Mouse (Mus musculus): Measurements from ENCODE around the gene Git1. TPM values are rescaled to one million over a fixed set of nuclear protein-coding genes. Genes with fewer than 3 reads are reported as not detected.

The Git1 gene
- 0.40 TPM for polyA plus RNA-seq (2014; fragmentation: Illumina TruSeq; extraction: RNeasy Lipid Tissue Mini Kit (QIAGEN cat#74804); ENCODE audit: low read depth, low replicate concordance)

GRCm38 (mm10) chr11:77493512-77494343 is at the start of gene Git1:
Git1 (plus strand) TSS chr11:77493562.

DNA sequence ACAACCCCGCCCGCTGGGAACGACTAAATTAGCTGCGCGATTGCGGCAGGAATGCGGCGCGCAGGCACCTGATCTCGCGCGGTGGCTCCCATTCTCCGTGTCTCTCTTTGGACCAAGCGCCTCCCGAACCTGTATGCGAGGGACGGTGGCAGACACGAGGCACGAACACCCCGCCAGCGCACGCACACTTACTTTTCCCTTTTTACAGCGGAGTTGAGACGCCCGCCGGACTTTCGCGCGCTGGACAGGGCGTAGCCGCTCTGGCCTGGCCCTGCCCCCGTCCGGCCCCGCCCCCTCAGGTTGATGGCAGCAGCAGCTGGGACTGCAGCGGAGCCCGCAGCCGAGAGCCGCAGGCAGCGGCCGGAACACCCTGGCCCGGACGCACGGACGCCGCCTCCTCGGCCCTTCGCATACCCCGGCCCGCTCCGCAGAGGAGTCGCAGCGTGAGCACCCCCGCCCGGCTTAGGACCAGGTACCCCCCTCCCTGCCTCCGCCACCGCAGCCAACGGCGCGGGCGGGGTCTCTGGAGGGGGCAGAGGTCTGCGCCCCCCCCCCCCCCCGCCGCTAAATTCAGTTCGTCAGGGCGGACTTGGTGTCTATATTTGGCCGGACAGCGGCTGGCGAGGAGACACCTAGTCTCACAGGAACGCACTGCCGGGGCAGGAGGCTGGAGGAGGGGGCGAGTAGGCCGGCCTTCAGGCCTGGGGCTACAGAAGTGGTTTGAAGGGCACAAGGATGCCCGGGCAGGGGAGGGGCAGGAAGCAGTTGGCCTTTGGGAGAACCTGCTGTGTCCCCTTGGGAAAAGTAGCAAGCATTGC is 30.9 kb upstream of the Git1 start, which contains the start of gene Coro6:
Gene Coro6, plus strand, starts transcription at position 129 of the 818 bp plus-strand sequence.

DNA sequence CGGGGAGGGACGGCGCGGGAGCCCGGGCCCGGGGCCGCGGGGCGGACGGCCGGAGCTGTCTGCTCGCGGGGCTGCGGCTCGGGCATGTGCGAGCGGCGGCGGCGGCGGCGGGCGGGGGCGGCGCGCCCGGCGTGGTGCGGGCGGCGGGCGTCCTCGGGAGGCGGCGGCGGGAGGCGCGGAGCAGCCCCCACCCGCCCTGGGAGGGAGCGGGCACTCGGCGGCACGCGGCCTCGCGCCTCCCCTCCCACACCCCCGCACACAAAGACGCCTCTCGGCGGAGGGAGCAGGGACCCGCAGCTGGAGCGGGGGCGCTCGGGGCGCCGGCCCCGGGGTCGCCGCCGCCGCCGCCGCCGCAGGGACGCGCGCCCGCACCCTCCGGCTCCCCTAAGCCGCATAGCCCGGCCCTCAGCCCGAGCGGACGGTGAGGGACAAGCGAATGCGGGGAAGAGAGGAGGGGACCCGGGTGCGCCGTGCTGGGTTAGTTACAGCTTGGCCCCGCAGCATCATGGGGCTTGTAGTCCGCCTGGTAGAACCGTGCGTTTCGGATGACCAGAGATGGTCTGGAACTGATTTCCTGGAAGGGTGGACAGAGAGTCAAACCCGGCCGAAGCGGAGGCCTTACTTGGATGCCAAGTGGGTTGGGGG is 3.6 kb upstream of the Git1 start, which contains the start of gene Ankrd13b:
Gene Ankrd13b, minus strand, starts transcription at position 88 of the 645 bp plus-strand sequence.

GRCm38 (mm10) chr11:77514832-77515636 is 21.7 kb downstream of the Git1 start, which contains the start of gene Abhd15:
Abhd15 (plus strand) TSS chr11:77515121.

DNA sequence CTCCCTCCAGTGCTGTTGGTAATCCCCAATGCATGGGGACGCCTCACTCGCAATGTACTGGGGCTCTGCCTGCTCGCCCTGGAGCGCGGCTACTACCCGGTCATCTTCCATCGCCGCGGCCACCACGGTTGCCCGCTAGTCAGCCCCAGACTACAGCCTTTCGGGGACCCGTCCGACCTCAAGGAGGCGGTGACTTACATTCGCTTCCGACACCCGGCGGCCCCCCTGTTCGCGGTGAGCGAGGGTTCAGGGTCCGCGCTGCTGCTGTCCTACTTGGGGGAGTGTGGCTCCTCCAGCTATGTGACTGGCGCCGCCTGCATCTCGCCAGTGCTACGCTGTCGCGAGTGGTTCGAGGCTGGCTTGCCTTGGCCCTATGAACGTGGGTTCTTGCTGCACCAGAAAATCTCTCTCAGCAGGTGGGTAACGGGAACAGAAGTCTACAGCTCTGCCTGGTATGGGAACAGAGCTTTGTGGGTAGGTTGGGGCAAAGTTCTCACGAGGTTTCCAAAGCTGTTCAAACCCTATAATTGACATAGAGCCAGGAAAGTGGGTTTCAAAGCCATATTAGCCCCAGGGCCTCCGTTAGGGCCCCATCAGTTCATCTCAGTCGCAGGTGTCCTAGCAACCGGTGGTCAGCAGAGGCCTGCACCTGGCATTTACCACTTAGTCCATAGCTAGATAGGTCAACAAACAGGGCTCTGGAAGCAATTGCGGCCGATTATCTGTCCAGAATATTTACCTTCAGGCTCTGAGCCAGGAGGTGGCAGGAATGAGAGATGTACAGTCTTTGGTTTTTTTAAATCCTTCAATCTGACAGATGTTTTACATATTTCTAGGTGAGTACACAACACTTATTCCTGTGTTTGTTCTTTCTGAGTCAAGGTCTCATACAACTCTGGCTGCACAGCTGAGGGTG is 22.5 kb downstream of the Git1 start, which contains the start of gene Trp53i13:
Gene Trp53i13, minus strand, starts transcription at position 344 of the 916 bp plus-strand sequence.

DNA sequence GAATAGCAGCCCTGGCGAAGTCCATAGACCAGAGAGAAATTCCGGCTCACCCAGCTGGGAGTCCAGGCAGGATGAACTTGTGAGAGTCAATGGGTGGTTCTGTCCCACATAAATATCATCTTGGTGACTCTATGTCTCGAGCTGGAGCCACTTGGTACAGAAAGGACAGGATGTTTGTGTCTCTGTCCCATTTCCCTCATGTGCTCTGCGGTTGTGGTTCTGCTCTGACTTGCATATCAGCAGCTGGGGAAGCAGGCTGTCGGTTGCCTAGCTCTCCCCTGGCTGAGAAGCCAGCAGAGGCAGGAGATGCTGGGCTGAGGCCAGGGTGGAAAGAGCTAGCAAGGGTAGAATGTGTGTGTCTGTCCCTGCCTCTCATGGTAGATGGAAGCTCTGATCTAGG is 25.7 kb downstream of the Git1 start, which contains the start of gene Gm10392:
Gene Gm10392, minus strand, starts transcription at position 156 of the 400 bp plus-strand sequence.

Other genes starting within 250 kb of the Git1 start
- gene Coro6, start 31.2 kb upstream of the Git1 start, polyA plus RNA-seq (2014; fragmentation: Illumina TruSeq; extraction: RNeasy Lipid Tissue Mini Kit (QIAGEN cat#74804); ENCODE audit: low read depth, low replicate concordance): 0.36 TPM
- gene Ankrd13b, start 3.9 kb upstream of the Git1 start, polyA plus RNA-seq (2014; fragmentation: Illumina TruSeq; extraction: RNeasy Lipid Tissue Mini Kit (QIAGEN cat#74804); ENCODE audit: low read depth, low replicate concordance): 0.20 TPM
- gene Abhd15, start 21.6 kb downstream of the Git1 start, polyA plus RNA-seq (2014; fragmentation: Illumina TruSeq; extraction: RNeasy Lipid Tissue Mini Kit (QIAGEN cat#74804); ENCODE audit: low read depth, low replicate concordance): 0.16 TPM
- gene Trp53i13, start 22.4 kb downstream of the Git1 start, polyA plus RNA-seq (2014; fragmentation: Illumina TruSeq; extraction: RNeasy Lipid Tissue Mini Kit (QIAGEN cat#74804); ENCODE audit: low read depth, low replicate concordance): not detected
- not detected for gene Gm10392, start 25.6 kb downstream of the Git1 start, polyA plus RNA-seq (2014; fragmentation: Illumina TruSeq; extraction: RNeasy Lipid Tissue Mini Kit (QIAGEN cat#74804); ENCODE audit: low read depth, low replicate concordance)
- 57.1 TPM for gene Taok1, start 114.3 kb downstream of the Git1 start, polyA plus RNA-seq (2014; fragmentation: Illumina TruSeq; extraction: RNeasy Lipid Tissue Mini Kit (QIAGEN cat#74804); ENCODE audit: low read depth, low replicate concordance)
- gene Nufip2, start 192.6 kb downstream of the Git1 start, polyA plus RNA-seq (2014; fragmentation: Illumina TruSeq; extraction: RNeasy Lipid Tissue Mini Kit (QIAGEN cat#74804); ENCODE audit: low read depth, low replicate concordance): 70.6 TPM
- not detected for gene Cryba1, start 231.7 kb downstream of the Git1 start, polyA plus RNA-seq (2014; fragmentation: Illumina TruSeq; extraction: RNeasy Lipid Tissue Mini Kit (QIAGEN cat#74804); ENCODE audit: low read depth, low replicate concordance)